Mouse (Mus musculus) MEL (cell line): Measurements from ENCODE around the gene Tbxas1. TPM values are rescaled to one million over a fixed set of nuclear protein-coding genes. Genes with fewer than 3 reads are reported as not detected.

Experiments
- DNase-seq: peaks from one replicate; pipeline ENCODE4 v3.0.0; 2011; ENCODE audit warnings: low read depth, low spot score
- H3K27ac ChIP-seq: 2 replicates; pipeline ENCODE4 v1.5.1; 2012; ENCODE audit warnings: low read depth, mild to moderate bottlenecking, control low read depth, low read length, moderate library complexity; ENCODE audit not compliant: control insufficient read depth
- H3K27me3 ChIP-seq, 2 experiments: fragments of 150-350 bp in 1 of 2; sonication (generic) in 1 of 2; 2 replicates each; pipeline ENCODE4 v1.6.1; 2012; ENCODE audit warnings: low read length in 2 of 2, mild to moderate bottlenecking in 2 of 2, improper control_type of control experiment in 1 of 2, moderate library complexity in 1 of 2; ENCODE audit not compliant: insufficient read depth in 2 of 2, control insufficient read depth in 1 of 2
- H3K36me3 ChIP-seq, 2 experiments: 2 replicates each; pipeline ENCODE4 v1.6.1; 2012 to 2014; ENCODE audit warnings: low read length in 2 of 2, improper control_type of control experiment in 1 of 2, inconsistent platforms in 1 of 2, mild to moderate bottlenecking in 1 of 2; ENCODE audit not compliant: insufficient read depth in 2 of 2, control insufficient read depth in 1 of 2
- H3K4me1 ChIP-seq, 2 experiments: fragments of 150-350 bp in 1 of 2; sonication (generic) in 1 of 2; 2 replicates each; pipeline ENCODE4 v1.6.1; 2012; ENCODE audit warnings: low read length in 2 of 2, improper control_type of control experiment in 1 of 2, mild to moderate bottlenecking in 1 of 2; ENCODE audit not compliant: insufficient read depth in 2 of 2, control insufficient read depth in 1 of 2
- H3K4me3 ChIP-seq, 2 experiments: fragments of 150-350 bp in 1 of 2; sonication (generic) in 1 of 2; 2 replicates each; pipeline ENCODE4 v1.5.1; 2012; ENCODE audit warnings: low read depth in 2 of 2, low read length in 2 of 2, mild to moderate bottlenecking in 2 of 2, moderate library complexity in 2 of 2, control low read depth in 1 of 2, improper control_type of control experiment in 1 of 2; ENCODE audit not compliant: control insufficient read depth in 1 of 2, insufficient read depth in 1 of 2
- H3K79me2 ChIP-seq: 2 replicates; pipeline ENCODE4 v1.6.1; 2012; ENCODE audit warnings: mild to moderate bottlenecking, low read length, moderate library complexity; ENCODE audit not compliant: control insufficient read depth, poor library complexity, insufficient read depth
- H3K9ac ChIP-seq: 2 replicates; pipeline ENCODE4 v1.6.1; 2012; ENCODE audit warnings: low read depth, mild to moderate bottlenecking, control low read depth, low read length, moderate library complexity; ENCODE audit not compliant: control insufficient read depth, poor library complexity, severe bottlenecking
- H3K9me3 ChIP-seq: fragments of 150-350 bp; sonication (generic); replicated peaks from 2 replicates; pipeline ENCODE4 v1.6.1; 2012; ENCODE audit warnings: mild to moderate bottlenecking, low read length, improper control_type of control experiment, moderate library complexity; ENCODE audit not compliant: insufficient read depth
- BHLHE40 ChIP-seq: IDR thresholded peaks from 2 replicates; pipeline ENCODE4 v1.6.1; 2012; ENCODE audit warnings: low read depth, mild to moderate bottlenecking, inconsistent platforms, low read length, improper control_type of control experiment, borderline replicate concordance
- CTCF ChIP-seq, 3 experiments: IDR thresholded peaks in 2 of 3; conservative IDR thresholded peaks in 1 of 3; 2 replicates each; pipeline ENCODE4 v1.5.1; 2011 to 2012; ENCODE audit warnings: low read length in 3 of 3, low read depth in 2 of 3, mild to moderate bottlenecking in 2 of 3, improper control_type of control experiment in 1 of 3, inconsistent platforms in 1 of 3, mixed read lengths in 1 of 3, moderate library complexity in 1 of 3; ENCODE audit not compliant: control insufficient read depth in 1 of 3, insufficient read depth in 1 of 3, poor library complexity in 1 of 3, severe bottlenecking in 1 of 3
- E2F4 ChIP-seq: IDR thresholded peaks from 2 replicates; pipeline ENCODE4 v1.6.1; 2011; ENCODE audit warnings: low read depth, low read length, improper control_type of control experiment, borderline replicate concordance
- ELF1 ChIP-seq: IDR thresholded peaks from 2 replicates; pipeline ENCODE4 v1.6.1; 2014; ENCODE audit warnings: low read depth, mild to moderate bottlenecking, inconsistent platforms, low read length, improper control_type of control experiment, moderate library complexity
- EP300 ChIP-seq, 2 experiments: IDR thresholded peaks; 2 replicates each; pipeline ENCODE4 v1.6.1; 2011; ENCODE audit warnings: improper control_type of control experiment in 2 of 2, low read length in 2 of 2, low read depth in 1 of 2, mild to moderate bottlenecking in 1 of 2
- HCFC1 ChIP-seq: IDR thresholded peaks from 2 replicates; pipeline ENCODE4 v1.6.1; 2012; ENCODE audit warnings: low read depth, mild to moderate bottlenecking, inconsistent platforms, low read length, improper control_type of control experiment, moderate library complexity
- JUND ChIP-seq: IDR thresholded peaks from 2 replicates; pipeline ENCODE4 v1.6.1; 2011; ENCODE audit warnings: low read depth, mild to moderate bottlenecking, improper control_type of control experiment, low read length
- KAT2A ChIP-seq: conservative IDR thresholded peaks from 2 replicates; pipeline ENCODE4 v1.6.1; 2012; ENCODE audit warnings: low read depth, low read length, improper control_type of control experiment, inconsistent platforms
- MYB ChIP-seq: IDR thresholded peaks from 2 replicates; pipeline ENCODE4 v1.6.1; 2011; ENCODE audit warnings: mild to moderate bottlenecking, low read depth, low read length, improper control_type of control experiment
- MYC ChIP-seq: IDR thresholded peaks from 2 replicates; pipeline ENCODE4 v1.6.1; 2011; ENCODE audit warnings: low read depth, mild to moderate bottlenecking, low read length, improper control_type of control experiment, moderate library complexity
- POLR2AphosphoS2 ChIP-seq: IDR thresholded peaks from 2 replicates; pipeline ENCODE4 v1.6.1; 2011; ENCODE audit warnings: low read length, improper control_type of control experiment
- POLR2AphosphoS5 ChIP-seq: IDR thresholded peaks from 2 replicates; pipeline ENCODE4 v1.6.1; 2012; ENCODE audit warnings: low read depth, borderline replicate concordance, mild to moderate bottlenecking, inconsistent platforms, low read length, moderate library complexity, mixed read lengths
- SMC3 ChIP-seq: IDR thresholded peaks from 2 replicates; pipeline ENCODE4 v1.6.1; 2011; ENCODE audit warnings: low read depth, low read length, improper control_type of control experiment
- TCF12 ChIP-seq: IDR thresholded peaks from 2 replicates; pipeline ENCODE4 v1.6.1; 2014; ENCODE audit warnings: low read depth, mild to moderate bottlenecking, inconsistent platforms, low read length, improper control_type of control experiment, moderate library complexity
- USF2 ChIP-seq, 2 experiments: IDR thresholded peaks; 2 replicates each; pipeline ENCODE4 v1.6.1; 2011 to 2012; ENCODE audit warnings: improper control_type of control experiment in 2 of 2, low read length in 2 of 2, borderline replicate concordance in 1 of 2, inconsistent platforms in 1 of 2, low read depth in 1 of 2, mild to moderate bottlenecking in 1 of 2; ENCODE audit not compliant: insufficient read depth in 1 of 2
- ZKSCAN1 ChIP-seq: IDR thresholded peaks from 2 replicates; pipeline ENCODE4 v1.6.1; 2012; ENCODE audit warnings: low read depth, mild to moderate bottlenecking, inconsistent platforms, low read length, improper control_type of control experiment, moderate library complexity
- polyA plus RNA-seq, 2 experiments: library from polyadenylated mRNA; stranded (reverse) in 1 of 2; unstranded in 1 of 2; fragments of >175 nt in 1 of 2; fragments of >200 nt in 1 of 2; gene quantifications; 2 replicates each; pipeline versions ENCODE4 v1.2.1 to v1.2.4; 2012; ENCODE audit warnings: low replicate concordance in 2 of 2, low read depth in 1 of 2; ENCODE audit not compliant: insufficient read length in 2 of 2, insufficient read depth in 1 of 2, missing spikeins in 1 of 2
- total RNA-seq: library from RNA; depleted of rRNA; stranded (reverse); fragments of 300-350 nt; gene quantifications from 2 replicates; pipeline ENCODE4 v1.2.3, GENCODE M21; 2012

The Tbxas1 gene
- total and polyA plus RNA-seq, 3 experiments = 0.54 to 2.7 TPM; not detected in 1

GRCm38 (mm10) chr6:38866357-38866756, 8.8 kb upstream of the Tbxas1 start:
- H3K9me3 ChIP-seq = no peaks in the 10 kb centered on the region
- no peak for DNase-seq
- H3K36me3 ChIP-seq = no peaks in the 10 kb centered on the region
- H3K4me3 ChIP-seq = no peak overlapping the region
- H3K9ac ChIP-seq = no peak overlapping the region
- TF ChIP-seq BHLHE40 (no peak), JUND (no peak), MYB (no peak), EP300 (IDR thresholded peaks at IDR 0.05; ENCODE audit: low read depth in 1 of 2, low read length in 2 of 2) (no peak), POLR2AphosphoS2 (no peak), USF2 (IDR thresholded peaks at IDR 0.05; ENCODE audit: borderline replicate concordance in 1 of 2, insufficient read depth in 1 of 2, low read depth in 1 of 2, low read length in 2 of 2) (no peak)
- H3K79me2 ChIP-seq = no peaks in the 10 kb centered on the region
- no peaks in the 10 kb centered on the region for H3K27me3 ChIP-seq
- no peak overlapping the region for H3K27ac ChIP-seq
- peaks cover 0 to 9% of the 10 kb centered on the region in 2 experiments; a peak in 3 of 4 replicates for H3K4me1 ChIP-seq

GRCm38 (mm10) chr6:38866761-38867160, 8.4 kb upstream of the Tbxas1 start:
- Histone ChIP-seq H3K79me2 (no peaks in the 10 kb centered on the region), H3K4me1 (peaks cover 0 to 9% of the 10 kb centered on the region in 2 experiments; a peak in 3 of 4 replicates), H3K36me3 (no peaks in the 10 kb centered on the region), H3K9ac (no peak overlapping the region), H3K27ac (no peak overlapping the region), H3K9me3 (no peaks in the 10 kb centered on the region), H3K27me3 (no peaks in the 10 kb centered on the region), H3K4me3 (no peak overlapping the region)
- no peak for DNase-seq
- TF ChIP-seq CTCF (IDR thresholded peaks at IDR 0.05 in 2 of 3, conservative IDR thresholded peaks at IDR 0.05 in 1 of 3; ENCODE audit: control insufficient read depth in 1 of 3, insufficient read depth in 1 of 3, low read depth in 2 of 3, low read length in 3 of 3, poor library complexity in 1 of 3, severe bottlenecking in 1 of 3) (no peak), POLR2AphosphoS5 (no peak), HCFC1 (no peak), TCF12 (no peak), BHLHE40 (no peak), ZKSCAN1 (no peak), KAT2A (no peak), MYC (no peak), ELF1 (no peak), SMC3 (no peak), E2F4 (no peak)
